Mouse (Mus musculus): Measurements from ENCODE around the gene Gm45808. TPM values are rescaled to one million over a fixed set of nuclear protein-coding genes. Genes with fewer than 3 reads are reported as not detected.

The Gm45808 gene
- polyA plus RNA-seq, 1 experiment from 2014 or later, result not detected

GRCm38 (mm10) chr7:45435038-45435437 lies 51.6 kb downstream of the Gm45808 start:
- H3K27me3 ChIP-seq, result no peaks in the 10 kb centered on the region; the same call in 1 of the 2 replicates
- peak overlapping the region; percentile 73 for H3K4me2 ChIP-seq (replicated peaks)
- H3K4me3 ChIP-seq, result peak overlapping the region; percentile 84
- no peaks in the 10 kb centered on the region for H3K9me3 ChIP-seq
- peaks cover 29% of the 10 kb centered on the region for H3K36me3 ChIP-seq
- H3K27ac ChIP-seq (replicated peaks), result peak overlapping the region; percentile 26
- H3K9ac ChIP-seq (replicated peaks), result peak overlapping the region; percentile 69
- 2% methylated on average over 16 of the region's 16 CpGs for WGBS
- ATAC-seq (ENCODE audit: low FRiP score, low read depth), result no peak
- H3K4me1 ChIP-seq, result peaks cover 41% of the 10 kb centered on the region

- ATAC-seq (ENCODE audit: low FRiP score, low read depth), result peak; percentile 97
Observed at GRCm38 (mm10) chr7:45434203-45435015, 52.2 kb downstream of the Gm45808 start, which contains the start of gene Gys1. TSS of gene Gys1 (plus strand) at chr7:45434844.

GRCm38 (mm10) chr7:45433835-45434202 lies 52.8 kb downstream of the Gm45808 start:
- H3K4me1 ChIP-seq, result peaks cover 41% of the 10 kb centered on the region
- H3K27ac ChIP-seq (replicated peaks), result peak overlapping the region; percentile 90
- WGBS, result 2% methylated on average over 7 of the region's 7 CpGs
- peak overlapping the region; percentile 91 for H3K9ac ChIP-seq (replicated peaks)
- ATAC-seq (ENCODE audit: low FRiP score, low read depth), result no peak
- H3K36me3 ChIP-seq, result peaks cover 33% of the 10 kb centered on the region
- no peaks in the 10 kb centered on the region for H3K9me3 ChIP-seq
- H3K4me2 ChIP-seq (replicated peaks), result peak overlapping the region; percentile 100
- no peaks in the 10 kb centered on the region; the same call in 1 of the 2 replicates for H3K27me3 ChIP-seq
- peak overlapping the region; percentile 84 for H3K4me3 ChIP-seq

More at GRCm38 (mm10) chr7:45434203-45435015, 52.2 kb downstream of the Gm45808 start, which contains the start of gene Gys1:
- peaks cover 29% of the 10 kb centered on the region for H3K36me3 ChIP-seq
- peak within 1 kb of the TSS; percentile 90 for H3K27ac ChIP-seq (replicated peaks)
- peak within 1 kb of the TSS; percentile 91 for H3K9ac ChIP-seq (replicated peaks)
- no peaks in the 10 kb centered on the region for H3K9me3 ChIP-seq
- H3K4me2 ChIP-seq (replicated peaks), result peak within 1 kb of the TSS; percentile 100
- peaks cover 41% of the 10 kb centered on the region for H3K4me1 ChIP-seq
- no peaks in the 10 kb centered on the region; the same call in 1 of the 2 replicates for H3K27me3 ChIP-seq
- WGBS, result under 1% methylated on average over 45 of the region's 45 CpGs
- peak within 1 kb of the TSS; percentile 84 for H3K4me3 ChIP-seq

- H3K4me3 ChIP-seq, result no peak overlapping the region
- WGBS, result 95% methylated on average over 8 of the region's 8 CpGs
- peaks cover 93% of the 10 kb centered on the region for H3K36me3 ChIP-seq
Observed at GRCm38 (mm10) chr7:45426556-45426955, 60.1 kb downstream of the Gm45808 start.

GRCm38 (mm10) chr7:45421194-45421593 lies 65.4 kb downstream of the Gm45808 start:
- ATAC-seq (ENCODE audit: low FRiP score, low read depth), result no peak

More at GRCm38 (mm10) chr7:45426556-45426955, 60.1 kb downstream of the Gm45808 start:
- ATAC-seq (ENCODE audit: low FRiP score, low read depth), result no peak
- Histone ChIP-seq H3K9me3 (no peaks in the 10 kb centered on the region), H3K9ac (replicated peaks) (no peak overlapping the region), H3K27ac (replicated peaks) (no peak overlapping the region), H3K27me3 (peaks cover 5% of the 10 kb centered on the region), H3K4me1 (no peaks in the 10 kb centered on the region), H3K4me2 (replicated peaks) (no peak overlapping the region)

GRCm38 (mm10) chr7:45420615-45420919 lies 66.0 kb downstream of the Gm45808 start, which contains the start of gene Lhb:
TSS of gene Lhb (plus strand) at chr7:45420820.
- Histone ChIP-seq H3K4me2 (replicated peaks) (no peak within 1 kb of the TSS), H3K4me3 (no peak within 1 kb of the TSS), H3K27me3 (peaks cover 64% of the 10 kb centered on the region), H3K36me3 (peaks cover 48% of the 10 kb centered on the region), H3K9ac (replicated peaks) (no peak within 1 kb of the TSS), H3K4me1 (peaks cover 2% of the 10 kb centered on the region; the same call in 1 of the 2 replicates), H3K9me3 (no peaks in the 10 kb centered on the region), H3K27ac (replicated peaks) (no peak within 1 kb of the TSS)
- 61% methylated on average over 6 of the region's 6 CpGs for whole genome bisulfite sequencing
- ATAC-seq (ENCODE audit: low FRiP score, low read depth), result no peak

More at GRCm38 (mm10) chr7:45421194-45421593, 65.4 kb downstream of the Gm45808 start:
- Histone ChIP-seq H3K36me3 (peaks cover 54% of the 10 kb centered on the region), H3K27ac (replicated peaks) (no peak overlapping the region), H3K9me3 (no peaks in the 10 kb centered on the region), H3K4me1 (no peaks in the 10 kb centered on the region), H3K4me2 (replicated peaks) (no peak overlapping the region), H3K27me3 (peaks cover 57% of the 10 kb centered on the region), H3K9ac (replicated peaks) (no peak overlapping the region), H3K4me3 (no peak overlapping the region)
- 82% methylated on average over 14 of the region's 14 CpGs for WGBS

- no peak overlapping the region for H3K4me3 ChIP-seq
- no peaks in the 10 kb centered on the region for H3K9me3 ChIP-seq
- WGBS, result 19% methylated on average over 27 of the region's 27 CpGs
- no peak for ATAC-seq (ENCODE audit: low FRiP score, low read depth)
- peaks cover 69% of the 10 kb centered on the region for H3K27me3 ChIP-seq
- H3K9ac ChIP-seq (replicated peaks), result no peak overlapping the region
- H3K4me2 ChIP-seq (replicated peaks), result no peak overlapping the region
- peaks cover 43% of the 10 kb centered on the region for H3K36me3 ChIP-seq
- no peak overlapping the region for H3K27ac ChIP-seq (replicated peaks)
- H3K4me1 ChIP-seq, result peaks cover 5% of the 10 kb centered on the region; the same call in 1 of the 2 replicates
Observed at GRCm38 (mm10) chr7:45419859-45420614, 66.6 kb downstream of the Gm45808 start.

- H3K4me1 ChIP-seq, result peaks cover 19% of the 10 kb centered on the region
- H3K9me3 ChIP-seq, result no peaks in the 10 kb centered on the region
- H3K36me3 ChIP-seq, result peaks cover 23% of the 10 kb centered on the region
- no peak overlapping the region for H3K27ac ChIP-seq (replicated peaks)
- H3K27me3 ChIP-seq, result peaks cover 89% of the 10 kb centered on the region
- no peak overlapping the region for H3K9ac ChIP-seq (replicated peaks)
- 14% methylated on average over 13 of the region's 13 CpGs for WGBS
- H3K4me3 ChIP-seq, result no peak overlapping the region
- H3K4me2 ChIP-seq (replicated peaks), result no peak overlapping the region
- no peak for ATAC-seq (ENCODE audit: low FRiP score, low read depth)
Observed at GRCm38 (mm10) chr7:45417962-45418492, 68.6 kb downstream of the Gm45808 start.

Small RNA genes lying within 50 kb of the gene (microRNA-seq; reads per million reads assigned to microRNA genes)
- not detected for gene Gm22133

Other genes with a start within 250 kb of the Gm45808 start
- gene Cd37, start 247.7 kb downstream of the Gm45808 start, polyA plus RNA-seq (2016; fragmentation: Nextera tagmentation; extraction: Ambion mirVana), result 1.3 and 1.7 TPM in 2 replicates
- gene Slc6a16, start 245.7 kb downstream of the Gm45808 start, polyA plus RNA-seq (2016; fragmentation: Nextera tagmentation; extraction: Ambion mirVana), result 0.14 TPM in 1 of 2 replicates, not detected in the other
- not detected in 2 replicates for gene Slc6a21, start 209.3 kb downstream of the Gm45808 start, polyA plus RNA-seq (2016; fragmentation: Nextera tagmentation; extraction: Ambion mirVana)
- 7.9 and 8.2 TPM in 2 replicates for gene Trpm4, start 153.0 kb downstream of the Gm45808 start, polyA plus RNA-seq (2016; fragmentation: Nextera tagmentation; extraction: Ambion mirVana)
- 0.24 TPM in 1 of 2 replicates, not detected in the other for gene Hrc, start 151.5 kb downstream of the Gm45808 start, polyA plus RNA-seq (2016; fragmentation: Nextera tagmentation; extraction: Ambion mirVana)
- gene Ppfia3, start 119.8 kb downstream of the Gm45808 start, polyA plus RNA-seq (2016; fragmentation: Nextera tagmentation; extraction: Ambion mirVana), result 15.0 and 15.4 TPM in 2 replicates
- 2.6 and 2.9 TPM in 2 replicates for gene Lin7b, start 116.2 kb downstream of the Gm45808 start, polyA plus RNA-seq (2016; fragmentation: Nextera tagmentation; extraction: Ambion mirVana)
- 294 and 300 TPM in 2 replicates for gene Snrnp70, start 91.1 kb downstream of the Gm45808 start, polyA plus RNA-seq (2016; fragmentation: Nextera tagmentation; extraction: Ambion mirVana)
- gene Kcna7, start 81.2 kb downstream of the Gm45808 start, polyA plus RNA-seq (2016; fragmentation: Nextera tagmentation; extraction: Ambion mirVana), result not detected in 2 replicates
- gene Ntf5, start 73.1 kb downstream of the Gm45808 start, polyA plus RNA-seq (2016; fragmentation: Nextera tagmentation; extraction: Ambion mirVana), result 0.22 and 0.43 TPM in 2 replicates
- not detected in 2 replicates for gene Lhb, start 66.0 kb downstream of the Gm45808 start, polyA plus RNA-seq (2016; fragmentation: Nextera tagmentation; extraction: Ambion mirVana)
- 29.7 and 32.4 TPM in 2 replicates for gene Gys1, start 52.0 kb downstream of the Gm45808 start, polyA plus RNA-seq (2016; fragmentation: Nextera tagmentation; extraction: Ambion mirVana)
- 140 and 153 TPM in 2 replicates for gene Ruvbl2, start 48.7 kb downstream of the Gm45808 start, polyA plus RNA-seq (2016; fragmentation: Nextera tagmentation; extraction: Ambion mirVana)
- gene Ftl1, start 26.9 kb downstream of the Gm45808 start, polyA plus RNA-seq (2016; fragmentation: Nextera tagmentation; extraction: Ambion mirVana), result 5,715 and 6,077 TPM in 2 replicates
- gene Bax, start 19.9 kb downstream of the Gm45808 start, polyA plus RNA-seq (2016; fragmentation: Nextera tagmentation; extraction: Ambion mirVana), result 241 and 250 TPM in 2 replicates
- 0.22 TPM in 2 replicates for gene Tulp2, start 4.9 kb downstream of the Gm45808 start, polyA plus RNA-seq (2016; fragmentation: Nextera tagmentation; extraction: Ambion mirVana)
- gene Dhdh, start 2.0 kb upstream of the Gm45808 start, polyA plus RNA-seq (2016; fragmentation: Nextera tagmentation; extraction: Ambion mirVana), result 3.2 and 3.6 TPM in 2 replicates
- gene Nucb1, start 23.6 kb upstream of the Gm45808 start, polyA plus RNA-seq (2016; fragmentation: Nextera tagmentation; extraction: Ambion mirVana), result 102 and 106 TPM in 2 replicates
- 15.4 and 18.5 TPM in 2 replicates for gene Ppp1r15a, start 39.5 kb upstream of the Gm45808 start, polyA plus RNA-seq (2016; fragmentation: Nextera tagmentation; extraction: Ambion mirVana)
- gene Plekha4, start 39.5 kb upstream of the Gm45808 start, polyA plus RNA-seq (2016; fragmentation: Nextera tagmentation; extraction: Ambion mirVana), result 0.70 and 0.96 TPM in 2 replicates
- 0.78 TPM in 1 of 2 replicates, not detected in the other for gene Hsd17b14, start 68.1 kb upstream of the Gm45808 start, polyA plus RNA-seq (2016; fragmentation: Nextera tagmentation; extraction: Ambion mirVana)
- gene Bcat2, start 83.3 kb upstream of the Gm45808 start, polyA plus RNA-seq (2016; fragmentation: Nextera tagmentation; extraction: Ambion mirVana), result 23.2 and 23.8 TPM in 2 replicates
- gene Fgf21, start 128.7 kb upstream of the Gm45808 start, polyA plus RNA-seq (2016; fragmentation: Nextera tagmentation; extraction: Ambion mirVana), result not detected in 2 replicates
- not detected in 2 replicates for gene Fut1, start 130.5 kb upstream of the Gm45808 start, polyA plus RNA-seq (2016; fragmentation: Nextera tagmentation; extraction: Ambion mirVana)
- 0.18 and 0.31 TPM in 2 replicates for gene Izumo1, start 135.0 kb upstream of the Gm45808 start, polyA plus RNA-seq (2016; fragmentation: Nextera tagmentation; extraction: Ambion mirVana)
- gene Rasip1, start 140.7 kb upstream of the Gm45808 start, polyA plus RNA-seq (2016; fragmentation: Nextera tagmentation; extraction: Ambion mirVana), result 10.7 and 11.6 TPM in 2 replicates
- 2.3 and 2.7 TPM in 2 replicates for gene Mamstr, start 153.2 kb upstream of the Gm45808 start, polyA plus RNA-seq (2016; fragmentation: Nextera tagmentation; extraction: Ambion mirVana)
- 0.10 and 0.33 TPM in 2 replicates for gene Fut2, start 179.6 kb upstream of the Gm45808 start, polyA plus RNA-seq (2016; fragmentation: Nextera tagmentation; extraction: Ambion mirVana)
- 0.31 TPM in 1 of 2 replicates, not detected in the other for gene Ntn5, start 197.2 kb upstream of the Gm45808 start, polyA plus RNA-seq (2016; fragmentation: Nextera tagmentation; extraction: Ambion mirVana)
- 0.79 and 0.80 TPM in 2 replicates for gene Sec1, start 207.6 kb upstream of the Gm45808 start, polyA plus RNA-seq (2016; fragmentation: Nextera tagmentation; extraction: Ambion mirVana)
- 17.0 and 18.8 TPM in 2 replicates for gene Car11, start 213.0 kb upstream of the Gm45808 start, polyA plus RNA-seq (2016; fragmentation: Nextera tagmentation; extraction: Ambion mirVana)
- 4.5 and 4.6 TPM in 2 replicates for gene Dbp, start 218.3 kb upstream of the Gm45808 start, polyA plus RNA-seq (2016; fragmentation: Nextera tagmentation; extraction: Ambion mirVana)
- gene Rpl18, start 228.6 kb upstream of the Gm45808 start, polyA plus RNA-seq (2016; fragmentation: Nextera tagmentation; extraction: Ambion mirVana), result 688 and 721 TPM in 2 replicates
- 24.0 and 25.8 TPM in 2 replicates for gene Sphk2, start 231.2 kb upstream of the Gm45808 start, polyA plus RNA-seq (2016; fragmentation: Nextera tagmentation; extraction: Ambion mirVana)
- gene Fam83e, start 234.4 kb upstream of the Gm45808 start, polyA plus RNA-seq (2016; fragmentation: Nextera tagmentation; extraction: Ambion mirVana), result 1.3 and 1.6 TPM in 2 replicates
- not detected in 2 replicates for gene Spaca4, start 239.0 kb upstream of the Gm45808 start, polyA plus RNA-seq (2016; fragmentation: Nextera tagmentation; extraction: Ambion mirVana)

All from midbrain, embryonic 12.5 days (tissue).